Mouse (Mus musculus) cerebellum, postnatal 4 days (tissue): Measurements from ENCODE around the gene Kcnk6.
"Not testable (repeated sequence)": the region's sequence is repeated elsewhere in the genome, so short reads cannot be mapped to it uniquely, and the experiment has no call there.

Experiments used
- DNase-seq, 2 experiments: peaks; one replicate each; pipeline ENCODE4 v3.0.0; 2022; ENCODE audit warnings: low spot score in 2 of 2, mixed read lengths in 1 of 2

Gene Kcnk6

GRCm38 (mm10) chr7:29246619-29247313, 14.5 kb upstream of the Kcnk6 start:
- no peak for DNase-seq

GRCm38 (mm10) chr7:29246015-29246414, 13.7 kb upstream of the Kcnk6 start:
- no peak for DNase-seq

DNA sequence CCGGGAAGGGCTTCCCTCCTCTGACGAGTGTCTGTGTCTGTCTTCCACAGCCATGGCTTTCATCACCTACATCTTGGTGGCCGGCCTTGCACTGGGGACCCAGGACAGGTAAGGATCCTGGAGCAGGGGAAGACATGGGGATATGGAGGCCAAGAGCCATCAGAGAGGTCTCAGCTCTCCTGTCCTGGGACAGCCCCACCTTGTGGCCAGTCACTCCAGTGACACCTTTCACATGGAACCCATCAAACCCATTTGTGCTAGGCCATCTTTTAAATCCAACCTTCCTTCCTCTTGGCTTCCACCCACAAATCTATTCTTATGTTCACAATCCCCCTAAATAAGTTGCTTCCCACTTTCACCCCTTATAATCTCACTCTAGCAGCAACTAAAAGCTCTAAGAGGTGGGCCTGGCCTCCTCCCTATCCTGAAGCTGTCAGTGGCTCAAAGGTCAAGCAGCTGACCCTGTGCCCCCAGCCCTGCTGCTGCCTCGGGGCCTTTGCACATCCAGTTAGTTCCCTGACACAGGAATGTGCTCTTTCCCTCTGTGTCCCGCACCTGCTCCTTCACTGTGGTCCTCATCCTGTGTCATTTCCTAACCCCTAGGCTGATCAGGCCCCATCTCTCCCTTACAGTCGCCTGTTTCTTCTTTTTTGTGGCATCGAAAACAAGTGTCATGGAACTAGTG, 12.6 kb upstream of the Kcnk6 start:
- peak in 1 of 2 experiments; percentile 17 for DNase-seq

DNA sequence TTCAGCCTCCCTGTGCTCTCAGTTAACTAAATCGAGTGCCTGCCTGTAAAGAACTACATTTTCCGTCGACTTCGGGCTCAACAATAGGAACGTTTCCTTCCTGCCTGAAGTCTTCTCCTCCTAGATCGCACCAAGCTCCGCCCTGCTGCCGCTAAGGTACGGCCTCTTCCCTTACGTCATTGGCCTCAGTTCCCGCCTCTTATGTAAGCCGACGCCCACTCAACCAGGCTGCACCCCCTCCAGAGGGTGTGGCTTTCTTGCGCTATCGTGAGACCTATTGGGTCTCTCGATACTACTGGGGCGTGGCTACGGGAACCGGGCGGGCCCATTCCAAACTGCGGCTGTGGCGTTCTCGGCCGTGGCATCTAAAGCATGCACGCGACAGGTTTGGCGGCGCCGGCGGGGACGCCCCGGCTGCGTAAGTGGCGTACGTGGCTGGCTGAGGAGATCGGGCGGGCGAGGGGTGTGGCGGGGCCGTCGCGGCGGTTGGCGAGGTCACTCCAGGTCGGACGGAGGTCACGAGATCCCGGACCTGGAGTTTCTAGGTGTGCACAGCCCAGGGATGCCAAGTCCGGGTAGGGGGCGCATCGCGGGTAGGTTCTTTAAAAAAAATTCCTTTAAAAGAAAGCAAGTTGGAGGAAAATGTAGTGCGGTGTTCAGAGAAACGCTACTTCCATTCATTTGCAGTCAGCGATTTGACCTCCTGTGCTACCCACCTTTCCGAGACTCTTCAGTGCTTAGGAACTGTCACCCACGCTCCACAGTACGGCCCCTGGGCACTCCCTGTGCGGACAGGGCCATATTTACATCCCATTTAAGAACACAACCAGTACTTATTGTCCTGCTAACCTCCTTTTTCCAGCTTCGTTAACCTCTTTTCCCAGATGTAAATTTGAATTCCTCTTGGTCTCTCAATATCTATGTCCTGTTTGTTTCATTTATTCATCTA, 6.0 kb upstream of the Kcnk6 start, which contains the start of gene Yif1b:
TSS of gene Yif1b (plus strand) at position 311 of the 949 bp plus-strand sequence.
- DNase-seq: peak; percentile 93 to 95

DNA sequence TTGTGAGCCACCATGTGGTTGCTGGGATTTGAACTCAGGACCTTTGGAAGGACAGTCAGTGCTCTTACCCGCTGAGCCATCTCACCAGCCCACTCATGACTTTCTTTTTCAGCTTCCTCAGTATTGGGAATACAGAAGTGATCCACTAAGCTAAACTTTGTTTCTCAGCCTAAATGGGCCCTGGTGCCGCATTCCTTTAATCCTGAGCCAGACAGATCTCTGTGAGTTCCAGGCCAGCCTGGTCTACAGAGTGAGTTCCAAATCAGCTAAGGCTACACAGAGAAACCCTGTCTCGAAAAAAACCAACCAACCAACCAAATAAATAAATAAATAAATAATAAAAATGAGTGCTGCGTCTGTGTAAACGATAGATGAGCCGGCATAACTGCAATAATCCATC, 5.3 kb upstream of the Kcnk6 start:
- not testable (repeated sequence) for DNase-seq

DNA sequence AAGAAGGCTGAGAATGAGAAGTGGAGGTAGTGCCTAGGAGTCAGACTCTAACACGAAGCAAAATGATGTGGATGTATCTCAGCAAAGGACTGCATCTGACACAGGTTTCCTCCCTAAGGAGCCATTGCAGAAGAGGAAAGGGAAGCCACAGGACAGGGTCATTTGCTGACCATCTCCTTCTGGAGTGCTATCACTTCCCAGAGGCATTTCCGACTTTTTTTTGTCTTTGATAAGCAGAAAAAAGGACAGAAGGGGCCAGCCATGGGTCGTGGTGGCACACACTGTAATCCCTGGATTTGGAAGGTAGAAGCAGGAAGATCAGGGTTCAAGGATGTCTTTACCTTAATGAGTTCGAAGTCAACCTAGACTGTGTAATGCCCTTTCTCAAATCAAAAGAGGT, 4.3 kb upstream of the Kcnk6 start:
- no peak for DNase-seq

GRCm38 (mm10) chr7:29234661-29235060, 2.3 kb upstream of the Kcnk6 start:
- DNase-seq: no peak

DNA sequence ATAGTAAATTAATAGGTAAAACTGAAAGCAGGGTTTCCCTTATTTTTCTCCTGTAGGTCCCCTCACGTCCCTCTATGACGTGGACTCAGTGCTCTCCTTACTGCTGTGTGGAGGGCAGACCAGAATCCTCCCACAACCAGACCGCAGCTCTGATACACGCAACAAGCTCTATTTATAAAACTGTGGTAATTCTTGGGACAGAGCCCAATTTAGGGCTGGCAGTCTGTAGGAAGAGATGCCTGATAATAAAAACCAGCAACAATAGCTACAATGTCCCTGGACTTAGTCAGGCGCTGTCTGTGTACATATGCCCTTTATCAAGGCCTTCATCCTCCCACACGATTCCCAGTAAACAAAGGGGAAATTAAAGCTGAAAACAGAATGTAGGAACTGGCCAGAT, 1.4 kb upstream of the Kcnk6 start:
- no peak for DNase-seq

DNA sequence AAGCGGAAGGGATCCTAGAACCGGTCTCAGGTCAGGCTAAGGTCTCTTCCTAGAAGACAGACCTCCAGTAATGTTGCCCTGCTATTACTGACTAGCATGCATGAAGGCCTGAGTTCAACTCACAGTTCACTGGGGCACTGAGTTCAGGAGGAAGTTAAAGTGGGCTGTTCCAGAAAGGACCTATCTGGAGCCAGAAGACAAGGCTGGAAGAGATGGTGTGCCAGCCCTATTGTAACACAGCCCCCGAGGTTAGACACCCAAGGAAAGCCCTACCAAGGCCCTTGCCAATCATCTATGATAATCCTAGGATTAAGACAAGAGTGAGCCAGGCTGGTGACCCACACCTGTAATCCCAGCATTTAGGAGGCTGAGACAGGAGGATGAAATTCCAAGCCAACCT, 798 bp downstream of the Kcnk6 start:
- no peak for DNase-seq

GRCm38 (mm10) chr7:29230560-29230959, 1.8 kb downstream of the Kcnk6 start:
- no peak for DNase-seq

DNA sequence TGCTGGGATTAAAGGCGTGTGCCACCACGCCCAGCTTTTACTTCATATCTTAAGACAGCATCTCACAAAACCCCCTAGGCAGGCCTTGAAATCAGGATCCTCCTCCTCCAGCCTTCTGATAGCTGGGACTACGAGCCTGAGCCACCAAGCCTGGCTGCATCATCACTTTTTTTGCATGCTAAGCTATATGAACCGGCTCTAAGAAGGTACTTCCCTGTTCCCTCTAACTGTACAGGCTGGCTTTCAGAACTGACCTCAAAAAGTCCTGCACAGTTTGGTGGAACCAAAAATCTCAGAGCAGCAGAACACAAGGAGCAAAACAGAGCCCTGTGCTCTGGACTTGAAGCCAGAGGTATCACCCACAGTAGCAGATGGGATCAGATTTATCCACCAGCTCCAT, 4.1 kb downstream of the Kcnk6 start:
- no peak for DNase-seq

GRCm38 (mm10) chr7:29225520-29225919, 6.8 kb downstream of the Kcnk6 start:
- DNase-seq: no peak

GRCm38 (mm10) chr7:29224756-29225394, 7.4 kb downstream of the Kcnk6 start:
- DNase-seq: no peak

- DNase-seq: peak in 1 of 2 experiments; percentile 5
Observed at GRCm38 (mm10) chr7:29214846-29215245, 17.5 kb downstream of the Kcnk6 start.

DNA sequence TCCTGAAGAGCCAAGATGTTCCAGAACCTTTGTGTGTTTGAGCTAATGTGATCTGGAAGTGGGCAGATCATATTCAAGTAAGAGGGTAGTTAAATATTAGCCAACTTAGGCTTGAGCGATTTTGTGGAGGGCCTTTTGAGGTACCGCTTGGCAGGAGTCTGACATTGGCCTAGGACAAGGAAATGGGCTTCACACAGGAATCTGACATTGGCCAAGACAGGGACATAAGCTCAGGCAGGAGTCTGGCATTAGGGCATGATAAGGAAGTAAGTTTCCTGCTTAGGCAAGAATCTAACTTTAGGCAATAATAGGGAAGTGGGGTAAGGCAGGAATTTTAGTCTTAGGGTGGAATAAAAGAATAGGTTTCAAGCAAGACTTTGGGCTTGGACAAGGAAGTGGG, 18.1 kb downstream of the Kcnk6 start:
- no peak for DNase-seq

DNA sequence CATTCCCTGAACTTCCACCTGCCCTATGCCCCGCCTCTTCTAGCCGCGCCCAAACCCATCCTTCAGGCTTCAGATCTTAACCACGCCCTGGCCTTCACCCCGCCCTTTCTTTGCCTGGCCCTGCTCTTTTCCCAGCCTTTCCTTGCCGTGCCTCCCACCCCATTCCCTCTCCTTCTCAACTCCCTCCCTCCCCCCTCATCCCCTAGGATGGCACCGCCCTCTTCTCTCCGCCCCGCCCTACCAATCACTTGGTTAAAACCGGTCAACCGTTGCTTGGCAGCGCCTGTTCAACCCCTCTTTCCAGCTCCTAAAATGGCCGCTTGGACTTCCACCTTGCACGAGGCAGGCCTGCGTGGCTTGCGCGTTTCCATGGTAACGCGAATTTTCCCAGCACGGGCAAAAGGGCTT, 18.6 kb downstream of the Kcnk6 start, which contains the start of gene Catsperg1:
TSS of gene Catsperg1 (minus strand) at position 361 of the 408 bp plus-strand sequence.
- DNase-seq: peak in 1 of 2 experiments; percentile 51

DNA sequence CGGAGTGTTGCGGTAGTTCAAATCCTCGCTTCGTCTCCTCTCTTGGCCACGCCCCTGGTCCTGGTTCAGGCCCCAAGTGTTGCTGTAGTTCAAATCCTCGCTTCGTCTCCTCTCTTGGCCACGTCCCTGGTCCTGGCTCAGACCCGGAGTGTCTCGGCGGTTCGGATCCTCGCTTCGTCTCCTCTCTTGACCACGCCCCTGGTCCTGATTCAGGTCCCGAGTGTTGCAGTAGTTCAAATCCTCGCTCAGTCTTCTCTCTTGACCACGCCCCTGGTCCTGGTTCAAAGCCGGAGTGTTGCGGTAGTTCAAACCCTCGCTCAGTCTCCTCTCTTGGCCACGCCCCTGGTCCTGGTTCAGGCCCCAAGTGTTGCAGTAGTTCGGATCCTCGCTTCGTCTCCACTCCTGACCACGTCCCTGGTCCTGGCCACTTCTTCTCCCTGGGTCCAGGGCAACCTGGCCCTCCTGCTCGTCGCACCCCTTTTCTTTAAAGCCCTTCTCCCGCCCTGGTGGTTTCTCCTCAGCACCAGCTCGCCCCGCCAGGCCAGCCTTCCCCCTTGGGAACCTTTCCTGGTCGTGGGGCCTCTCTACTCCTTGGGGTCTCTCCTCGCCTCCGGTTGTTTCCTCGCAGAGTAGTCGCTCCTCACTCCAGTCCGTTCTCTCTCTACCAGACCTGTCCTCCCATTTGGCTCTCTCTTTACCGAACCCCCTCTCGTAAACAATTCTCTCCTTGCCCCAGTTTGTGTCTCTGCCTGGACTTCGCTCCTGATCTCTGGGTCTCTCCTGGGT, 19.3 kb downstream of the Kcnk6 start:
- DNase-seq: not testable (repeated sequence)

DNA sequence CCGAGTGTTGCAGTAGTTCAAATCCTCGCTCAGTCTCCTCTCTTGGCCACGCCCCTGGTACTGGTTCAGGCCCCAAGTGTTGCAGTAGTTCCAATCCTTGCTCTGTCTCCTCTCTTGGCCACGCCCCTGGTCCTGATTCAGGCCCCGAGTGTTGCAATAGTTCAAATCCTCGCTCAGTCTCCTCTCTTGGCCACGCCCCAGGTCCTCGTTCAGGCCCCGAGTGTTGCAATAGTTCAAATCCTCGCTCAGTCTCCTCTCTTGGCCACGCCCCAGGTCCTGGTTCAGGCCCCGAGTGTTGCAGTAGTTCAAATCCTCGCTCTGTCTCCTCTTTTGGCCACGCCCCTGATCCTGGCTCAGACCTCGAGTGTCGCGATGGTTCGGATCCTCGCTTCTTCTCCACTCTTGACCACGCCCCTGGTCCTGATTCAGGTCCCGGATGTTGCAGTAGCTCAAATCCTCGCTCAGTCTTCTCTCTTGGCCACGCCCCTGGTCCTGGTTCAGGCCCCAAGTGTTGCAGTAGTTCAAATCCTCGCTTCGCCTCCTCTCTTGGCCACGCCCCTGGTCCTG, 20.0 kb downstream of the Kcnk6 start:
- peak in 1 of 2 experiments; percentile 4 for DNase-seq

GRCm38 (mm10) chr7:29211415-29212198, 20.7 kb downstream of the Kcnk6 start:
- peak in 1 of 2 experiments; percentile 49 for DNase-seq
